Mouse (Mus musculus): ENCODE measurements around the gene Rassf3.

DNA sequence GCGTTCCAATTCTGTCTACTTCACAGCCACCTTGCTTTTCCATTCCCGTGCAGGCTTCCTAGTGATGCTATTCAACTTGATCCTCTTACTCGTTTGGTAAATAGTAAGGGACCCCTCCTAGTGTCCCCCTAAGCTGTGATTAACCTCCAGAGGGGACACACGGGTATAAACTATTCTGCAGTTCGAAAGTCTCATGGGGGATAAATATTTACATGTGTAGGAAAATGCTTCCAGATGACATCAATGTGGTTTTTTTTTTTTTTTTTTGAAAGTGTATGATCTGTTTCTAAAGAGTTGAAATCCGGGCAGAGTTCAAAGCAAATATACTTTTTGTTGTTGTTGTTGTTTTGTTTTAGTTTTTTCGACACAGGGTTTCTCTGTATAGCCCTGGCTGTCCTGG is 29.8 kb upstream of the Rassf3 start:
- no peak for TF ChIP-seq MAFK (IDR thresholded peaks at IDR 0.05; ENCODE audit: insufficient read depth, low read depth, low read length)
- no peak for TF ChIP-seq HCFC1 (IDR thresholded peaks at IDR 0.05; ENCODE audit: borderline replicate concordance, insufficient read depth, low read length)
- TF ChIP-seq ZNF384 (IDR thresholded peaks at IDR 0.05; ENCODE audit: low read depth, low read length) = no peak
- TF ChIP-seq CHD2 (IDR thresholded peaks at IDR 0.05; ENCODE audit: low read depth, low read length) = no peak
- no peak for TF ChIP-seq ZC3H11A (IDR thresholded peaks at IDR 0.05; ENCODE audit: borderline replicate concordance, low read depth, low read length)
